Mouse (Mus musculus) adrenal gland, postnatal 25 days (tissue): ENCODE results near the gene Trio. TPM values are rescaled to one million over a fixed set of nuclear protein-coding genes. Genes with fewer than 3 reads are reported as not detected.

Source experiments
- DNase-seq: peaks from one replicate; pipeline ENCODE4 v3.0.0; 2021; ENCODE audit warnings: mixed read lengths
- total RNA-seq: library from RNA; stranded (reverse); gene quantifications from 2 replicates; pipeline ENCODE4 v1.2.3, GENCODE M21; 2021

Trio gene
- total RNA-seq, 1 experiment from 2014 or later: 85.2 TPM

DNA sequence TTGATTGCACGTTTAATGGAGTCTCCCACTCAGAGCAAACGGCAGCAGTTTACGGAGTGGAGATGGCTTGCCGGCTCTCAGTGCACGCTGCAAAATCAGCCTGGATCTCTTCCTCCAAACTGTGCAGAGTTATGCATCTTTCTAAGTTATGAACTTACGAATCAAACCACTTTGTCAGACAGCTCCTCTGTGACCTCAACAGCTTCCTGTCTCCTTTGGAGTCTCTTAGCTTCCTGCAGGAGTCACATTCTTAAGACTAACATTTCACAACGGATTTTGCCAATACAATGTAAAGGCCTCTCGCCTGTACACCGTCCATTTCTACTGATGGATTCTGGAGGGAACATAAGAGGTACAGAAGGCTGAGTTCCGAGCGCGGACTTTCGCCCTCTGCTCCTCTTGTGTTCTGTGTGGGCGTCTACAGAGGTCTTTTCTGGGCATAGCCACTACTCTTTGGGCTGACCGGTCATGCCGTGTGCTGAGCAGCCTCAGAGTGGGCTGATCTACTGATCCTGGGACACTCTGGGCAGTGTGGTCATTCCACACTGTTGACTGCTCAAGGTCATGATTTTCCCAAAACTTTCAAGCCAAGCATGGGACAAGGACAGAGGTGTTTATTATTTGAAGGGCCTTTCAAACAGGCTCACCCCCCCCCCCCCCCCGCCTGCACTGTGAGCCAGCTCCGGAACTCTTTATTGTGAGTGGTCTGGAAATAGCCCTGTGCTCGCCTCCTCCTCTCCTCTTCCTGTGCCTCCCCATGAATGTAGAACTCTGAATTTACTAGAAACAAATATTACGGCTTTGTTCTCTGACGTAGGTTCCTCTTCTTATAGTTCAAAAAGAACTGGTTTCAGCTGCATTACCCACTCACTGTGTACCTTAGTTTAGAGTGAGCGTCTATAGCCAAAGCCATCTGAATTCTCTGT lies 229.4 kb downstream of the Trio start:
- no peak for DNase-seq

- no peak for DNase-seq
Observed at GRCm38 (mm10) chr15:27793284-27793683, 232.4 kb downstream of the Trio start.

GRCm38 (mm10) chr15:27792473-27792872 lies 233.2 kb downstream of the Trio start:
- no peak for DNase-seq

DNA sequence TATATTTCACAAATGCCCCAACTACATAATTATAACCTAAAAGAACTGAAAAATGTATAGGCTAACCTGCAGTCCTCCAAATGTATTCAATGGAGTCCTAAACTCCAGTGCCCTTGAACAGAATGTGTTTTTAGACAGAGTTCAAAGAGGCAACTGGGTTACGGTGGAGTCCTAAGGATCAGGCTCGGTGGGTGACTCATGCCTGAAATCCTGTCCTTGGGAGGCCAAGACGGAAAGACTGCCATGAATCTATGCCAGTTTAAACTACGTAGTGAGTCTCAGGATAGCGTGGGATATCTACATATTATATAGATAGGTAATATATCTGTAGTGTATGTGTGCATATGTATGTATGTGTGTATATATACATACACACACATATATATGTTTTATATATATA lies 234.5 kb downstream of the Trio start:
- DNase-seq: no peak

- no peak for DNase-seq
Observed at GRCm38 (mm10) chr15:27790699-27791098, 234.9 kb downstream of the Trio start.

DNA sequence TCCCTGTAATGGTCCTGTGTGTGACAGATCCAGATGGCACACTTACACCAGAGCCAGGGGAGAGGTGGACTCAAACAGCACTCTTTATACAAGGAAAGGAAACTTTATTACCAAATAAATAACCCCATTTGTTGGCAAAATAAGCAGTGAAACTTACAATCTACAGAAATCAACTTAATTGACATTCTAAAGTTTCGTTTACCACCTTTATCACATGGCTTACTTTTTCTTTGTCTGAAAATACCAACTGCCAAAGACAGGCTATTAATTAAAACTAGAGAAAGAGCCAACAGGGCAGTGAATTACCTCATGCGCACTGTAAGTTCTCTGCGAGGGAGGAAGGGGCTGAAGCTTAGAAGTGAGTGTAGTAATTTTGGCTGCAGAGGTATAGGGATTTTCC lies 236.3 kb downstream of the Trio start:
- DNase-seq: no peak

DNA sequence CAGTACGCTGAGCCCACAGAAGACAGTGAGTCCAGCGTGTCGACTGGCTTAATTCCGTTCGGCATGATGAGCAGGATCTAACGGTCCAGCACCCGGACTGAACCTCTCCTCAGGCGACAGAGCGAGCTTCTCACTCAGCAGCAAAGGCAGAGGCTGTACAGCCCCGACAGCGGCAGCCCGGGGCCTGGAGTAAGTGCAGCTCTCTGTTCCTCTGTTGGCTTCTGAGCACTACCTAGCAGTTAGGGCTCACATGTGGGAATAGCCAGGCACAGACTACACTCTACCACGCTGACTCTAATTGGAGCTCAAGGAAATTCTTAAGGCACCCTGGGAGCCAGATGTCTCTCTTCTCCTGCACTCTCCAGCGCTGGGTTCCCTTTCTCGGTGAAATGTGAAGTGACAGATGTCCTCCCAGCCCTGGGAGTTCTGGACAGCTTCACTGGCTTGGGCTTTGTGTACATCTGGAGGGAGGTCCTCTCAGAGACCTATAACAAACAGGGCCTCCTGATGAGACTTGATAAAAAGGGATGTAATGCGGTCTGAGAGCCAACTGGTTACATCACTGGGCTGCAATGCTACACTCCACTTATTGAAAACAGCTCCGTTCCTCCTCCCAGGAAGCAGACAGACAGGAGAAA lies 237.4 kb downstream of the Trio start:
- no peak for DNase-seq

DNA sequence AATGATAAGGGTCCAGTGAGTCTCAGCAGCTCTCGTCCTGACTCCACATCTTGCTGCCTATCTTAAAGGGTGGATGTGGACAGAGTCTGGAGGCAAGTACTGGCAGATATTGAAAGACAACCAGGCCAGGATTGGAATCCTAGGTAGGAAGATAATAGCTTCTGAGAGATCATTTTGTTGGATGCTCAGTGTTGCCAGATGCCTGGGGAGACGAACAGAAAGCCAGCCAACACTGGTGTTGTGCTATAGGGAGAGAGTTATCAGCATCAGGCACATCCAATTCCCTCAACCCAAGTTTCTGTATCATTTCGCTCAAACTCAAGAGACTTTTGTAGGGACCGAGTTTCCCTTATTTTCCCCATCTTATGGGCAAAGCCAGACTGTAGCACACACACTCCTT lies 238.5 kb downstream of the Trio start:
- no peak for DNase-seq

DNA sequence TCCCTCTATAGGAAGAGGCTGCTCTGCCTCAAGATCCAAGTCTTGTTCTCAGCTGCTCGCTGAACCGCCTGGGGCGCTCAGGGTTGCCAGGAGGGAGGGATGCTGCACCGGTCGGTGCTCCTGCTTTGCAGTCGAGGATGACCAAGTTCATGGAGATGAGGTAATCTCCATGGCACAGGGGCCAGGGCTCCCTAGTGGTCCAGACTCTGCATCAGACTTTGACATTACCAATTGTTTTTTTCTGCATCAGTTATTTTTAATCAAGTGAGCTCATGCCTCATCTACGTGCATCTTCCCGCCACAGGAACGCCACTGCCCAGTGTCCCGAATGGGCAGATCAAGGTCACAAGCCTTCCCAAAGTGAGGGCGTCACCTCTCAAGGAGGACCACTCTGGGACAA lies 239.2 kb downstream of the Trio start:
- DNase-seq: no peak

DNA sequence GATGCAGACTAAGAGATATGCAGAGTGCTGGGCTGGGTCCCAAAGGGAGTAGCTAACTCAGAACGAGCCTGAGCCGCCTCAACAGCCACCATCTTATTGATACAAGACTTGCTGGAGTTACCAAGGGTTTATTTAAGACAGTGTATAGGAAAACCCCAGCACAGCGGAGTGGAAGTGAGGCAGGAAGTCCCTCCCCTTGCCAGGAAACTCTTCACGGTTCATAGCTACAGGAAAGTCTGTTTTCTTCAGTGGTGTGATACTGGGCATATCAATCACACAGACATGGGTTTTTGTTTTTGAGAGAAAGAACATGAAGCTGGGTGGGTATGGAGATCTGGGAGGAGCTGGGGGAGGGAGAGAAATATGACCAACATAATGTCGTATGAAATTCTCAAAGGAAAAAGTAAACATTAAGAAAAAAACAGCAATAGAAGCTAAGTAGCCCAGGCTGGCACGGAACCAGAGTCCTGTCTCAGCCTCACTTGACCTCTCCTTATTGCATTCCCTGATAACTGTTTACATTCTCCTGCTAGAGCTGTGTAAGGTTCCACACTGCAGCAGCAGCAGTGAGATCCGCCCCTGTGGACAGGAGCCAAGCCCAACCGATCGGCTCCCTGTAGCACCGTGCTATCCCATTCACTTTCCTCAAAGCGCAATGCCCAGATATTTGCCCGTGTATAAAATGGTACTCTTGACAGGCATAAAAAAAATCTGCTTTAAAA lies 240.2 kb downstream of the Trio start:
- peak; percentile 56 for DNase-seq

DNA sequence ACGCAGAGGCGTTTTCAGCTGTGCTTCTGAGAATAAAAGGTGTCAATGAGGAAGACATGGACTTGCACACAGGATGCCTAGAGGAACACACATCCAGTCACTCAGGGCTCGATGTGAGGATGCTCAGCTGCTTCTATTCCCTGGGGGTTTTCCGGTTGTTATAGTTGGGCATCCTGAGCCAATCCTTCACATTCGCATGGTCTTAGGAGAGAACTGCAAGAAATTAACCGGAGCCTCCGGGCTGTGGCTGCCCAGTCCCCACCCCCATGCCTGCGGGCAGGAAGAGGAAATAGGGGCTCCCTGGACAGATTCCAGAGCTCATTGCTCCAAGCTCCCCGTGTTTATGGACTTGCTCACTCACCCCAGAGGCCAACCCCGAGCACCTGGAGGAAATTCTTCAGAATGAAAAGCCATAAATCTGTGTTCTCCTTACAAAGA lies 241.5 kb downstream of the Trio start:
- peak; percentile 47 for DNase-seq

- DNase-seq: no peak
Observed at GRCm38 (mm10) chr15:27783541-27784125, 242.0 kb downstream of the Trio start.

DNA sequence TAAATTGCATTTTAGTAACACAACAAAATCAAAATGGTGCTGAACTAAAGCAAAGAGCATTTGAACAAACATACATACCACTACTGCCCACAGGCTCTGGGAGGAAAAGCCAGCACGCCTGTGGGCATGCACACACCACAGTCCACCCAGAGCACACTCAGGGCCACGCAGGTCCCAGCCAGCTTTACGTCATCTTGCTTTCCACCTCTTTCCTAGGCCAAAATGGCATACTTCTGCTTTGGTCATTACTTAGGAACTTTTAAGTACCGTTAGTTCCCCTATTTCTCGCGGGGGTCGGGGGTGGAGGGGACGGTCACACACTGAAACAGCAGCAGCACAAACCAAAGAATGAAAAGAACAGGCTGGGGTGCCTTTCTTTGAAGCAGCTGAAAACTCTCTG lies 242.6 kb downstream of the Trio start:
- no peak for DNase-seq

- DNase-seq: no peak
Observed at GRCm38 (mm10) chr15:27782383-27783036, 243.1 kb downstream of the Trio start.

GRCm38 (mm10) chr15:27779827-27780226 lies 245.8 kb downstream of the Trio start:
- no peak for DNase-seq

GRCm38 (mm10) chr15:27779398-27779797 lies 246.2 kb downstream of the Trio start:
- no peak for DNase-seq

- DNase-seq: no peak
Observed at GRCm38 (mm10) chr15:27778256-27778655, 247.4 kb downstream of the Trio start.

DNA sequence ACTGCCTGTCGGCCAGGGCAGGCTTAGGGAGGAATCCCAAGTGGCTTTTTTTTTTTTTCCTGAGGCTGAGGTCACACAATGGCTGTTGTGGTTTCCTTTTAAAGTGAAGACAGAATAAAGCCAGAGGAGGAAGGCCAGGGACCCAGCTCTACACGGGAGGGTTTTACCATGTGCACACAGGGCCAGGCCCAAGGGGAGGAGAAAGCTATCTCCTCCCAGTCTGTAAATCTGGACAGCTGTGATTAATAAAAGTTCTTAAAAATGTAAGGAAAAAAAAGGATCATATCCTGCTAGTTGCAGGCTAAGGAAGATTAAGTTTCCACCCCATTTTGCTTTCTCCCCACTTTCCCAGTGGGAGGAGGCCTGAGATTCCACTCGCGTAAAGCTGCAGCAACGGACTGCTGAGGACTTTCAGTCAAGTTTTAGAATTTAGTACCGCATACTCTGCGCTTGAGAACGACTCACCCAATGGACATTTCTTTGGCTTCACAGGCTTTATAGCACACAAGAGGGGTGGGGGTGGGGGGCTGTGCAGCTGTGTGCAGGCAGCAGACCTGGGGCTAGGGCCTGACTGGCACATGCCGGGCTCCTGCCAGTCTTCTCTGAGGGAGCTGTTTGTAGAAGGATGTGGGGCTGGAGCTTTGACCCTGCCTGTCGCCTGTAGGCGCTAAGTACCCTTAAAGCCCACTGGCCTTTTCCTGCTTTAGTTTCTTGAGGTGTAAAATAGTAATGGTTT lies 248.0 kb downstream of the Trio start:
- no peak for DNase-seq

GRCm38 (mm10) chr15:27774481-27774880 lies 251.2 kb downstream of the Trio start:
- no peak for DNase-seq

- DNase-seq: no peak
Observed at GRCm38 (mm10) chr15:27772125-27772627, 253.5 kb downstream of the Trio start.

DNA sequence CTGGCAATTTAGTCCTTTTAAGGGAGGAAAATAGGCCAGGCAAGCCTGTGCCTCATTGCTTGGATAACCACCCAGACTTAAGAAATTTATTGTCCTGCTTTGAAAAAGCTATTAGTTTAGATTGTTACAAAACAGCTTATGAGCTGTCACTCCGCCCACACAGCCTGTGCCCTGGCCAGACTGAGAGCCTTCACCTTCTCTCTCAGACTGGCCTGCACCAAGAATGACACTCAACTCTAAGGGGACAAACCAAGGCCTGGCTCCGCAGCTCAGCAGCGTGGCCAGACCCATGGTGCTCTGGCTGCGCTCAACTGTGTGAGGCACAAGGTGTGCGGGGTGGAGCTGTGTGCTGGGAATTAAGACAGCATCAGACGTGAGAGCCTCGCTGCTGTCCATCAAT lies 254.1 kb downstream of the Trio start:
- peak; percentile 50 for DNase-seq
